Mouse (Mus musculus): ENCODE results near the gene Kcnj14.

The Kcnj14 gene

DNA sequence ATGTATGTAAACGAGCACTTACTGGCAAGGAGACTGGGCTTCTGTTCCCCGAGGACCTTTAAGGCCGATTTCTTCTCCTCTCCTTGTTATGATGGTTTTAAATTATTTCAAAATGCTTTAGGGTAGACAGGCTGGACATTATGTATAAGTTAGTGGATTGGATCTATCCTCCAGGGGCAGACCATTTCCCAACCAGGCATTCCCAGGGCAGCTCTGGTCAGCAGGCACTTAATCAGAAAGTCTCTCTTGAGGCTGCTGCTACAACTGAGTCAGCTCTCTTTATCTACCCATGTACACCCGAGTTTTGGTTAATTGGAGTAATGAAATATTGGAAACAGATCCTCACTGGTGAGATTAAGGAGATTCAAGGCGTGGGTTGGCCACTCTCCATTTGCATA is 6.5 kb upstream of the Kcnj14 start:
- no peak for DNase-seq

DNA sequence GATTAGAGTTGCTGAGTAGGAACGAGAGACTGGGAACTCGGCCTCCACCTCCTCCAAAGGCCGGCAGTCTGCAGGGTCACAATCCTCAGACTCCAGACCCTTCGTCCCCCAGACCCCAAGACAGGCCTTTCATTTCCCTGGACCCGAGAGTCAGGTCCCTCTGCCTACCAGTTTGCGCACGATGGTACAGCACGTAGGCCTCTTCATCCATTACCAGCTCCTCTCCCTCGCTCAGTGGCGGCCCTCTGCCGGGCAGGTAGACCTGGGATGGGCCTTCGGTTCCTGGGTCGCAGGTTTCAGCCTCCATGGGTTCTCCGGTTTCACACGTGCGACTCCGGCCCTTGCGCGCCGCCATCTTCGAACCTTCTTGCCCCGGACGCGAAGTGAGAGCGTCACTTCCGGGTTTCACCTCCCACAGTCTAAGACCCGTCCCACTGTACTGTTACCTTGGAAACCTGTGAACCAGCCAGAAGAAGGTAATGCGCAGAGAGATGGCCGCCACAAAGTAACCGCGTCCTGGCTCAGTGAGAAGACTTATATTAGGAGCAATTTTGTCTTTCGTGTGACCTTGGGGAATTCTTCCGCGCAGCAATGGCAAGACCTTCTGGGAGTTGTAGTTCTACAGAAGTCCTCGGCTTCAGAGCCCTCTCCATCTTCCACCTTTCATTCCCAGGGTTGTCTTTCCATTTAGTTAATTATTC is 6.0 kb upstream of the Kcnj14 start, which contains the start of gene Grwd1:
Grwd1 (minus strand) TSS at position 518 of the 701 bp plus-strand sequence.
- peak; percentile 86 for DNase-seq

DNA sequence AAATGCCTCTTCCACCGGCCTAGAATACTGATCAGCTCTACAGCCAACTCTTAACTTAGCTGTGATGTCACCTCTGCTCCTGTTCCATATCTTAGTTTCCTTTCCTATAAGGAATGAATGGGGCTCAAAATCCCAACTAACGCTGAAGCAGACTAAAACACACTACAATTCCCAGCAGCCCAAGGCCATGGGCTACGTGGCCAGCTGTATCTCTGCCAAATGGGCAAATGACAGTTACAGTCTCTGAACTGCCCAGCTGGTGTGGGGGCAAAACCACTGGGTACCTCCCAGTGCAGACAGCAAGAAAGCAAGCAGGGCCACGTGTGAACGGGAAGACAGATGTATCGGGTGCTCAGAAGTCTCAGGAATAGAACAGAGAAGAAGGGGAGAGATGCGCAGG is 2.0 kb upstream of the Kcnj14 start:
- DNase-seq, result no peak

DNA sequence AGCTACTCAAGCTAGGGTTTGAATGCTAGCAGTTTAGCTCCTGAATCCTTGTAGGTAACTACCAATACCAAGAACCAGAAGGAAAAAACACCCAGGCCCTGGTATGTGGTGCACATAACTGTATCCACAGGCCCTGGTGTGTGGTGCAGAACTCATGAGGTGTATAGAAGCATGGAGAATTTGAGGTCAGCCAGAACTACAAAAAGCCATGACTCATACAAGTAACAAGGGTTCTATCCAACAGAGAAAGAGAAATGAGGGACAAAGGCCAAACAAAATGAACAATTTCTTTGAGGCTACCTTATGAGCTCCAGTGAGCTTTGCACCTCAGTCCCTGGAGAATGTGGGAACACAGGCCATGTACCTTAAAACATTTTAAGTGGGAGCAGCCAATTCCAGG is 3.7 kb downstream of the Kcnj14 start:
- no peak for DNase-seq

DNA sequence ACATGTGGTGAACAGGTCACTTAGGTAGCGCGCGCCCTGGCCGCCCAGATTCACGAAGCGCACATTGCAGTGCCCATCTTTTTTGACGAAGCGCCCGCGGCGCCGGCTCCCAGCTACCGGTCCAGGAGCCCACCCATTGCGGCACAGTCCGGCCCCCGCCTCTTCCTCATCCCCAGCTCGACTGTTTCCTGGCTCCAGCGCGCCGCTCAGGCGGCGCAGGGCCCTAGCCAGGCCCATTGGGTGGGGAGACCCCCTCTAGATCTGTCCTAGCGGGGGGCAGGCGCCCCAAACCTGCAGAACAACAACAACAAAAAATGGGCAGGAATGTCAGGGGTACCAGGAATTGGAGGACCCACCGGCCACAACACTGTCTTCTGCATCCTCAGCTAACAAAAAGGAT is 4.7 kb downstream of the Kcnj14 start:
- DNase-seq, result no peak

DNA sequence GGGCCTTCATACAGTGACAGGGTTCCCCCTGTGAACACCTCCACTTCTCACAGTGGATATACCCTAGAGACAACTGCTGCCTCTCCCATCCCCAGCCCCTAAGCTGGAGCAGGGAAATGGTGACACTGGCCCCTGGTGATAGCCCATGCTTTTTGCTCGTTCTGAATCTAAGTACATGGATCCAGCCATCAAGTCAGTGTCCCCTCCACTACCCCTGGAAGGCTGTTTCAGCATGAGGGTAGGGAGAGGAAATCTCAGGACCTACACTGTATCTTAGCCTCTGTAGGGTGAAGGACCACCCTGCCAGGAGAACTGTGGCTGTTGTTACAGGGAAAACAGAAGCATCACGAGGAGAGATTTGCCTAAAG is 8.6 kb downstream of the Kcnj14 start:
- no peak for DNase-seq

DNA sequence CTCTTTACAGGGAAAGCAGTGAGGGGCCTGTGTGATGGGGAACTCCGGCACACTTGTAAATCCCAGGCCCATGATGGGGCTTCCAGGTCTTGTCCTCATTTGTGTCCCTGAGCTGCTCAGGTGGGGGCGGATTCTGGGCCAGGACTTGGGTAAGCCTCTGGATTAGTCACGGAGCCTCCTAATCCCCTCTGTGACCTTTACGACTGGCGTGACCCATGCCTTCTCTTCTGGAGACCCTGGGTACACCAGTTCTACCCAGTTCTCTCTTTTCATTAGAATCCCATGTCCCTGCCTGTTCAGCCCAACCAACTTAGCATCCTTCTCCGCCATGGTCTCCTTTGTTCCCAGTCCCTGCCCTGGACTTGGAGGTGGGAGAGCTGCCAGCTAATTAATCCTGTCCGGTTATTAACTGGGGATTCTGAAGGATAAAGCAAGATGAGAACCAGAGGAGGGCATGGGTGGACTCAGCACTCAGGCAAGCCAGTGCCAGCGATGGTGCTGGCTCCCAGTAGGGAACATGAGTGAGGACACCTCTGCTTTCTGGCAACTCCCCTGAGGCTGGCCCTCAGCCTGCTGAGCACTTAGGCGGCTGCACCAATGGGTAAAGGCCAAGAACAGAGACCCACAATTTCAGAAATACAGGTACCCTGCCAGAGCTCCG is 9.1 kb downstream of the Kcnj14 start:
- DNase-seq, result no peak

DNA sequence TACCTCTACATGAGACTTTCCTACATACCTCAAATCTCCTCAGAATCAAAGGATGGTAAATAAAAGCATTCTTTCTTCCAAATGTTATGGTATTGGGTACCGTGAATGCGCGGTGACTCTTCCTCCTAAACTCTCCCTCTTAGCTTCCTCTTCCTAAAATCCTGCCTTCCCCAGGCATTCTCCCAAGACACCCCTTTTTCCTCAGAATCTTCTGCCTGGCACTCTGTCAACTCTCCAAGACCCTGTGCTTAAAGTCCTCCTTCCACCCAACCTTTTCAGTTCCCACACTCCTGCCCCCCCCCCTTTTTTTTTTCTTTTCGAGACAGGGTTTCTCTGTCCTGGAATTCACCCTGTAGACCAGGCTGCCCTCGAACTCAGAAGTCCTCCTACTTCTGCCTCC is 9.7 kb downstream of the Kcnj14 start:
- DNase-seq, result no peak

DNA sequence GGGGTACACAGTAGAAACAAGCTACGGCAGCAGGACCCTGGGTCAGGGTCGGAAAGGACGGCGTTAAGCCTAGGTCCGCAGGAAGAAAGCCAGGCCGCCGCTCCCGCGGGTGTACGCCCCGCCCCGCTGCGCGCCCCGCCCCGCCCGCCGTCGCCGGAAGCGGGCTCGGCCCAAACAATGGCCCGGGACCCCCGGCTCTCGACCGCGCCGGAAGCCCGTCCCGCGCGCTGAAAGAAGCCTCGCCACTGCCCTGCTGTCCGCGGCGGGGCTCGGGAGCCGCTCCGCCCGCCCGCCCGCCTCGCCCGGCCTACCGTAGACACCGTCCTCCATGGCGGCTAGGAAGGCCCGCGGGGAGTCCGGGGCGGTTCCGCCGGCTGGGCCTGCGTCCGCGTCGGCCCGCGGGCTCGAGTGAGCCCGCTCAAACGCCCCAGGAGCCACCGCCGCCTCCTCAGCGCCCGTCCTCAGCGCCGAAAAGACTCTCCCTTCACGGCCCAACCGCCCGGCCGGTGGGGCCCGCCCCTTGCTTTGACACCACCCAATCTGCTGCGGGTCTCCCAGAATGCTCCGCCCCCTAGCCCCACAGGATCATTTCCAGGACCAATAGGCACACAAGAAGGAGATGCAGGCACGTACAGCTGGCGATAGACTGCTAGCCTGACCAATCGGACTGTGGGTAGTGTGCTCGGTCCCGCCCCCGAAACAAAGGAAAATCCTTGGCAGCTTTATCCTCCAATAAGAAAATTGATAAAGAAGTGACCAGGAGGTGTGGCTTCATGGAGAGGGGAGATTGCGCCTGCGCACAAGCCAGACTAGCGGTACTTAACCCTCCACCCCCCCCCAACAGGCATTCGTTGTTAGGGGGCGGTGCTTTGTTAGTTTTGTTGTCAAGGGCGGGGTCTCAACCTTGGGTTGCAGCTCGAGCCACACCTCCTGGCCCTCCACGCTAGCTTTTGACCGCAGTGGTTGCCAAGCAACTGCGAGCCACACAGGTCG is 10.5 kb downstream of the Kcnj14 start, which contains the start of gene Cyth2:
Cyth2 (minus strand) TSS at position 795 of the 993 bp plus-strand sequence.
- DNase-seq, result peak; percentile 100

DNA sequence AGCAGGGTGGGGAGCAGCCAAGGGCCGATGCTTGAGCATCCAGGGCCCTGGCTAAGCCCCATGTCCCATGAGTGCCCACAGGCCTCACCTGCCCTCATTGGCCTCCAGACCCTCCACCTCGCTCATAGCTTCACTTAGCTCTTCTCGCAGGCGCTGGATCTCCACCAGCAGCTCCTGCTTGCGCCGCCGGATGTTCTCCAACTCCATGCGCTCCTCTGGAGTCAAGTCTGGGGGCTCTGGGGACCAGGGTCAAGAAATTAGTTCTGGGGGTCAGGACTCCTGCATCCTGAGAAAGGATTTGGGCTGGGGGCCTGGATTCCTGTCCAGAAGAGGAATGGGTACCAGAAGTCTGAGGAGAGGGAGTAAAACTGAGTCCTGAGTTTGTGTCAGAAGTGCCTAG is 11.7 kb downstream of the Kcnj14 start:
- no peak for DNase-seq

DNA sequence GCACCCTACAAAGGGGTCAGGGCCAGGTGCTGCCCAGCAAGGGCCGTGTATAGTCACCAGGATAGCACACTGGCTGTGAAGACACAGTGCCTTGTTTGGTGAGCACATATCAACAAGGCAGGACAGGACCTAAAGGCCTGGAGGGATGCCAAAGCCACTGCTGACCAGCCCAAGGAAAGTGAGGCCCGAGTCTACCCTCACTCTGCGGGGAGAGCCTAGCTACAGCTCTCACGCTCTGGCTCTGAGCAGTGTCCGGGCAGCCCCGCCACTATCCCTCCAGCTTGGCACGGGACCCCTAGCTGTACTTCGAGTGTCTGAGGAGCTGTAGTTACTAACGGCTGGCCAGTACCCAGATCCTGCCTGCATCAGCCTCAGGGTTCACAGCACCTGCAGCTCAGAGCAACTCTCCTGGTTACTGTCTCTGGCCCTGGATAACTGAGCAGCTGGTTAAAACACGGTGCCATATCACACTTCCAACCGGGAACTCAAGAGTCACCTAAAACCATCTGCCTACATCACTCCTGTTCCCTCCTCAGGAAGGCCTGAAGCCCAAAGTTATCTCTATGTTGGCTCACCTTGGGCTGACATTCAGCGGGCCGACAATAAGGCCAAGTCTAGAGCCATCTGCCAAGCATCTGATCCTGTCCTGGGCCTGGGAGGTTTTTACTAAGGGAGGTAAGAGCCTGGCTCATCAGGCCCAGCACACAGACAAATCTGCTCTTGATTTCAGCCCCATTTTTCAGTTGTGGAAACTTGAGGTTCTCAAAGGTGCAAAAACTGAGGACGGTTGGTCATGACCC is 15.1 kb downstream of the Kcnj14 start:
- no peak for DNase-seq

DNA sequence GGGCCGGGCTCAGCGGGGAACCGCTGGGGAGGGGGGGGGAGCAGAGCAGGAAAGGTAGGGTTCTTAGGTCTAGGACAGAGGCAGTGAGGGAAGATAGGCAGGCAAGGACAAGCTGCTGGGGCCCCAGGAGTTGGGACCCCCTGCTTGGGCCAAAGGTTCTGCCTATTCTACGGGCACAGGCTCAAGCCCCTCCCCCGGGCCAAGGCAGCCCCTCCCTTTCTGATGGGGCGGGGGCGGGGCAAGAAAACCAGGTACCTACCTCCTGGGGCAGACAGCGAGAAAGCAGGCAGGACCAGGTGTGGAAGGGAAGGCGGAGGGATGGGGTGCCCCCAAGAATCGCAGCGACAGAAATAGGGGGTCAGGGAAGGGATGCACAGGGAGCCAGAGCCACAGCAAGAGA is 16.1 kb downstream of the Kcnj14 start:
- DNase-seq, result no peak

DNA sequence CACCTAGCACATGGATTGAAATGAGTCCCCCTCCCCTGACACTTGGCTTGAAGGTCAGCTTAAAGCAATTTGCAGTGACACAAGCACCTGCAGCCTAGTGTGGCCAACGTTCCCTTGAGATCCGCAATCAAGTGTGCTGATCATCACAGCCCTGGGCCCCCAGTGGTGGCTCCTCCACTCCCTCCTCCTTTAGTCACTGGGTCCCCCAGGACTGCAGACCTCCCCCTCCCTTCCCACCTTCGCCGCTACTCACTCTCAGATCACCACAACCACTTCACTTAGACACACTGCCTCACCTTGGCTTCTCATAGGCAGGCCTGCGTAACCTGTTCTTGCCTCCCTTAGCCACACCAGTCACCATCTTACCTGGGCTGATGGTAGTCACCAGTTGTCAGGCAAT is 18.6 kb downstream of the Kcnj14 start:
- DNase-seq, result no peak

DNA sequence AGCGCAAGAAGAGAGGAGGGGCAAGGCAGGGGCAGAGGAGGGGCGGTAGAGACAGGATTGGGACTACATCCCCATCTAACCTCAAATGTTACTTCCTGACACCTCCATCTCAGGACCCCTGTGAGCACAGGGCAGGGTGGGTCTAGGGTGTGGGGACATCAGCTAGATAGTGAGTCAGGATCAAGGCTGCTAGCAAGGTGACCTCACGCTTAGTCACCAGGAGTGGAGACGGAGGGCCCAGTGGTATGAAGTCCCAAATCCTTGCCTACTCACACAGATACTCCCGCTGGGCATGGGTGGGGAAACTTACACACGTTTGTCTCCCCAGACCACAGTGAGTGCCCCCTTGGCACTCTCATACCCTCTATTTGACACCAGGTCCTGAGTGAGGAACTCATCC is 22.0 kb downstream of the Kcnj14 start:
- DNase-seq, result no peak

DNA sequence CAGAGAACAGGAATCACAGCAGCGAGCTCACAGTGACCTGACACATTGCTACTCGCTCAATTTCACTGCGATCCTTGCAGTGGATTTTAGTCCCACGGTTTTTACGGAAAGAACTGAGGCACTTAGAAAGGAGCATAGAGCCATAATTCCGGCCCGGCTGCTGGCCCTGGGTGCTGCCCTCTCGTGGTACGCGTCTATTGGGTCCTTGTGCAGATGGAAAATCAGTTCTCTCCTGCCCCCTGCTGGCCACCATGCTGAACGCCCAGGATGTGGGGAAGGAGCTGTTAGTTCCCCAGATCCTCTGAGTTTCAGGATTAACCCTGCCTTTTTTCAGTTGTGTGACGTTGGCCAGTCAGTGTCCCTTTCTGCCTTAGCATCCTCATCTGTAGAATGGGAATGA is 23.2 kb downstream of the Kcnj14 start:
- DNase-seq, result peak; percentile 90

DNA sequence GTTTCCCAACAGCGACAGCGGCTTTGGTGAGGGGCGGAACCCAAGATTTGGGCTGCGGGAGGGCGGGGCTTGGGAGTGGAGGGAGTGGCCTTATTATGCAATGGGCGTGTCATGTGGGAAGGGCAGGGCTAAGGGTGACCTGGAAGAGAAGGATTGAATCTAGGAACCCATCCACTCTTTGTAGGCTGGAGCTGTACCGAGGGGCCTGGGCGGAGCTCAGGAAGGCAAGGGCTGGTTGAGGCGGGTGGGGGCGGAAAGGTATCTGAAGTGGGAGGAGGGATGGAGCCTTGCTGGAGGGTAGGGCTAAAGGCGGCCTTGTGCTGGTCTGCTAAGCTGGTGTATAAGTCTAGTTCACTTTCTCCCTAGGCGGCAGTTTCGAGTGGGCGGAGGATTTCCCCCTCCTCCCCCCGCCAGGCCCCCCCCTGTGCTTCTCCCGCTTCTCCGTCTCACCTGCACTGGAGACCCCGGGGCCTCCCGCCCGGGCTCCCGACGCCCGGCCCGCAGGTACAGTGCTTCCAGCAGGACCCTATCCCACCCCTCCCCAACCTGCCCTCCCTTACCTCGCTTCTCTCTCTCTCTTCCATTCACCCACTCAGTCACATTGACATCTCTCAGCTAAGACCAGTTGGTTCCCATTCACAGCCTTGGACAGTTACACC is 23.9 kb downstream of the Kcnj14 start:
- DNase-seq, result no peak

DNA sequence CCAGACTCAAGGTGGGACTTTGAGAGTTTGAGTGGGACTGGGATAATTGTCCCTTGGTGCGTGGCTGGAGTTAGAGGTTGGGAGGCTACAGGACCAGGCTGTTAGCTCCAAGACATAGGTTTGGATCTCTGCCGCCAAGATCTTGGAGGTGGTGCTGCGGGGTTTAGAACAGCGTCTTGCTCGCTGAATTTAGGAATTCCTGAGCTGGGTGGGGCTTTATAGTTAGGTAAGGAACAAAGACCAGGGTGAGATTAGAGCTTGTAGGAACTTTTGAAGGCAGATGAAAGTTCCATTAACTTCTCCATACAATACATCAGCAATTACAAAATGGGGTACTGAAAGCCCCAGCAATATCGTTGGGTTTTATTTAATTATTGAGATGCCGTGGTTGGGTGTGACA is 24.6 kb downstream of the Kcnj14 start:
- DNase-seq, result no peak

DNA sequence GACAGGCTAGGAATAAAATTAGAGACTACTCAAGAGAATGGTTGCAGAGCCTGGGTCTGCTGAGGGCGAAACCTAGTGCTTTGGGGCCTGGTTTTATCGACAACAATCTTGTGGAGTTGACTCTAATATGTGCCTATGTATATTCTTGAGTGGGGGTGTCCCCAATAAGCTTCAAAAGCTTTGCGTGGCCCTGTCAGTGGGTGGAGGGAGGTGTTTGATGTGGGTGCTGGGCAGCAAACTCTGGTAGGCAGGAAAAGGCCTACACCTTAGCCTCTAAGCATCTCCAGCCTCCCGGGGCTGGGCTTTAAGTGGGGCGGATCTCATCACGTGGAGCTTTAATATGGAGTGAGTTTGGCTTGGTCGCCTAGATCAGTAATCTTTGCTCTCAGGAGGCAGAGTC is 25.7 kb downstream of the Kcnj14 start:
- DNase-seq, result no peak

DNA sequence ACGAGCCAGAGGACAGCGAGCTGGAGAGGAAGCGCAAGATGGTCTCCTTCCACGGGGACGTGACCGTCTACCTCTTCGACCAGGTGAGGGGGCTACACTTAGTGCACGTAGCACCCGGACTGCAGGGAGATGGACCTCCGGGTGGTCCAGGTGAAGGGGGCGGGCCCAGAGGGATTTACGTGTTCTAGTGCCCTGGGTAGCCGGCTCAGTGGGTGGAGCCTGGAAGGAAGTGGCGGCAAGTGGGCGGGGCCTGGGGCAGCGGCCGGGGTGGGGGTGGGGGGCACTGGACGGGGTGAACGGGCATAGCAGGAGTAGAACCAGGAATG is 26.1 kb downstream of the Kcnj14 start:
- no peak for DNase-seq

DNA sequence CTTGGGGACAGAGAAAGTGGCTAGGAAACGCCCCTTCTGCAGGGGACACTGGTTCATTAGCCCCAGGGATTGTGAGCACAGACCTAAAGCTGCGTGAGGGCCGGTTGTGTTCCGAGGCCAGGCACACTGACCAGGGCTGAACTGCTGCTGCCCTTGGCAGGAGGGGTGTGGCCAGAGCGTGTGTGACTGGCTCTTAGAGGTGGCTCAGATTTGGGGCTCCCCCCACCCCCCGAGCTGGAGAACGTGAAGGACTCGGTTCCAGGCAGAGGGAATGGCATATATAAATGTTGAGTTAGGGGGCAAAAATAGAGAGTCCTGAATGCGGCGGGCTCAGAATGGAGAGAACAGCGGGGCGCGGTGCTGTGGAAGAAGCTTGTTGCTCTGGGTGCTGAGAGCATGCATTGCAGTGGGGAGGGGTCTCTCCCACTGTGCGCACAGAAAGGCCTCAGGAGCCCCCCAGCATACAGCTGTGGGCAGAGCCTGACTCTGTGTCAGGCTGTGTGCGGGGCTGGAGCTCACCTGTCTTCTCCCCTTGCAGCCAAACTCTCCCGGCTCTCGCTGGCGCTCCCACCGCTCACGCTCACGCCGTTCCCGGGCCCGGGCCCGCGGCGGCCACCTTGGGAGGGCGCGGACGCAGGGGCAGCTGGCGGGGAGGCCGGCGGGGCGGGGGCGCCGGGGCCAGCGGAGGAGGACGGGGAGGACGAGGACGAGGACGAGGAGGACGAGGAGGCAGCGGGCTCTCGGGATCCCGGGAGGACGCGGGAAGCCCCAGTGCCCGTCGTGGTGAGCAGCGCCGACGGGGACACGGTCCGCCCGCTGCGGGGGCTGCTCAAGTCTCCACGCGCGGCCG is 26.7 kb downstream of the Kcnj14 start:
- DNase-seq, result no peak

DNA sequence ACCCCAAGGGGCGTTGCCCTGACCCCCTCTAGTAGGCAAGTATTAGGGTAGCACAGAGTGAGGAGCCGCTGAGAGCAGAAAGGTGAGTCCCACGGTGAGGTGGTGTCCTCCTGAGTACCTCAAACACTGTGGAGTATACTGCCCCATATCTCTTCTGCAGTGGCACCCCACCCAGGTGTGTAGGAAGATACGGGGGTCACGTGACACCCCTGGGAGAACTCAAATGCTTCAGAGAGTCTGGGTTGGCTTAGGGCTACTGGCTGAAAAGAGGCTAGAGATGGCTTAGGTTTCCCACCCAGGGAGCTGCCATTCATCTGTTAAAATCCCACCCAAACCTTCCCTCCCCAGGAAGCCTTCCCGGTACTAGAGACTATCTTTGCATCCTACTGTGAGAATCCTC is 27.6 kb downstream of the Kcnj14 start:
- no peak for DNase-seq

Data from layer of hippocampus, adult 9-11 months (tissue).